Mouse (Mus musculus) forebrain, embryonic 11.5 days (tissue): ENCODE data around the gene Aspdh. TPM values are rescaled to one million over a fixed set of nuclear protein-coding genes. Genes with fewer than 3 reads are reported as not detected.
A peak's percentile ranks its signal among the peaks of the same experiment; 100 is the strongest.

ENCODE experiments used
- ATAC-seq: fragments of 200-750 bp; cut with Nextera tagmentation; replicated peaks from 2 replicates; pipeline ENCODE4 v1.8.0; 2017; ENCODE audit warnings: moderate TSS enrichment; ENCODE audit not compliant: low FRiP score
- DNase-seq: peaks from one replicate; pipeline ENCODE4 v3.0.0-alpha.2; 2017; ENCODE audit warnings: low spot score
- H3K27ac ChIP-seq: fragments of 300-500 bp; sonication (generic); 2 replicates; pipeline ENCODE4 v1.5.1; 2014; ENCODE audit warnings: low read depth, low read length
- H3K27me3 ChIP-seq: fragments of 300-500 bp; sonication (generic); 2 replicates; pipeline ENCODE4 v1.6.1; 2014; ENCODE audit warnings: mild to moderate bottlenecking, low read length, mixed read lengths; ENCODE audit not compliant: control insufficient read depth, insufficient read depth
- H3K36me3 ChIP-seq: fragments of 300-500 bp; sonication (generic); 2 replicates; pipeline ENCODE4 v1.6.1; 2014; ENCODE audit warnings: mild to moderate bottlenecking, low read length, moderate library complexity, mixed read lengths; ENCODE audit not compliant: control insufficient read depth, insufficient read depth
- H3K4me1 ChIP-seq: fragments of 300-500 bp; sonication (generic); replicated peaks from 2 replicates; pipeline ENCODE4 v1.6.1; 2014; ENCODE audit warnings: low read length, mixed read lengths; ENCODE audit not compliant: control insufficient read depth, insufficient read depth
- H3K4me2 ChIP-seq: fragments of 300-500 bp; sonication (generic); 2 replicates; pipeline ENCODE4 v1.6.1; 2014; ENCODE audit warnings: low read depth, mild to moderate bottlenecking, low read length, moderate library complexity, mixed read lengths; ENCODE audit not compliant: severe bottlenecking
- H3K4me3 ChIP-seq: fragments of 300-500 bp; sonication (generic); 2 replicates; pipeline ENCODE4 v1.5.1; 2014; ENCODE audit warnings: low read depth, low read length
- H3K9ac ChIP-seq: fragments of 300-500 bp; sonication (generic); 2 replicates; pipeline ENCODE4 v1.6.1; 2014; ENCODE audit warnings: low read length
- H3K9me3 ChIP-seq: fragments of 300-500 bp; sonication (generic); 2 replicates; pipeline ENCODE4 v1.6.1; 2016; ENCODE audit warnings: low read length, mixed read lengths; ENCODE audit not compliant: control insufficient read depth
- WGBS: fragments of 180-500 bp; shearing (Covaris S2); extraction: QIAGEN DNeasy Blood & Tissue Kit; methylation state at CpG from one replicate; pipeline ENCODE4 v1.1.7; 2014; 5-methylcytosine and 5-hydroxymethylcytosine counted together
- polyA plus RNA-seq: library from polyadenylated mRNA; unstranded; fragments of >200 nt; fragmentation: Nextera tagmentation; extraction: Ambion mirVana; gene quantifications from 2 replicates; pipeline ENCODE4 v1.2.1, GENCODE M21; 2014

The Aspdh gene
- polyA plus RNA-seq, 1 experiment from 2014 or later, result 2.6 TPM

DNA sequence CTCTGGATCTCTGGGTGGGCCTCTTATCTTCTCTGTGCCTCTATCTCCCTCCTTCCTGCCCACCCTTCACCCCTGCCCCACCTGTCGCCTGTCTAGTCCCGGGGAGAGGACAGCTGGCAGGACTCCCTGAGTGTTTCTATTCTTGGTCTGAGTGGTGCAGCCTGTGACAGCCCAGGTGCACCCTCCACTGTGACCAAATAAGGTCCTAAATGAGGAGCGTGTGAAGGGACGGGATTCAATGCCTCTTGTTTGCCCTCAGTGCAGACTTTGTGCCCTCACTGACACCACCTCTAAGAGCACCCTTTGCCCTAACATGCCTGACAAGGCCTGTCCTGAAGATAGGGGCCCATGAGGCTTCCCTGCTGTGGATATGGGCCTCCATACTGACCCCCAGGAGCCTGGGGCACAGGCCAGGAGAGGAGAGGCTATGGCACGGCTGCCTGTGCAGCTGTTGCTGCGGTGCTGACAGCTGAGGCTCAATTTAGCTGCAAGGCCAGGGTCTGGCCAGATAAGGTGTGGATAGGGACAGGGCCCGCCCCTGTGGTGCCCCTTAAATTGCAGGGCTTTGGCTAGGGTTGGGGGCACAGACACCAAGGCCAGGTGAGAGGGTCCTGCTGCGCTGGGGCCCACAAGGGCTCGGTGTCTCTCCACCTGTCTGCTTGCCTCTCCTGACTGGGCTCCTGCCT, 7.9 kb downstream of the Aspdh start:
- H3K27ac ChIP-seq, result no peak overlapping the region
- ATAC-seq, result no peak
- no peak overlapping the region for H3K9ac ChIP-seq
- H3K4me2 ChIP-seq, result no peak overlapping the region
- no peak overlapping the region for H3K4me3 ChIP-seq
- H3K9me3 ChIP-seq, result no peaks in the 10 kb centered on the region
- H3K36me3 ChIP-seq, result no peaks in the 10 kb centered on the region
- peak; percentile 52 for DNase-seq
- H3K4me1 ChIP-seq, result peaks cover 22% of the 10 kb centered on the region
- WGBS, result 66% methylated on average over 9 of the region's 9 CpGs
- 0 out of 2 replicates have a peak, but pooled peaks cover 2% of the 10 kb centered on the region for H3K27me3 ChIP-seq

- ATAC-seq (peak; percentile 72), DNase-seq (peak; percentile 69)
- Histone ChIP-seq H3K27ac (no peak overlapping the region), H3K27me3 (0 out of 2 replicates have a peak, but pooled peaks cover 2% of the 10 kb centered on the region), H3K4me2 (peak overlapping the region; percentile 15; the same call in 1 of the 2 replicates), H3K4me3 (no peak overlapping the region), H3K9me3 (no peaks in the 10 kb centered on the region), H3K9ac (peak overlapping the region; percentile 39; the same call in 1 of the 2 replicates), H3K36me3 (no peaks in the 10 kb centered on the region), H3K4me1 (peaks cover 17% of the 10 kb centered on the region)
- WGBS, result 19% methylated on average over 4 of the region's 4 CpGs
Measured at GRCm38 (mm10) chr7:44474419-44474818, 9.2 kb downstream of the Aspdh start.

GRCm38 (mm10) chr7:44475046-44475614, 9.9 kb downstream of the Aspdh start:
- no peaks in the 10 kb centered on the region for H3K36me3 ChIP-seq
- H3K4me3 ChIP-seq, result no peak overlapping the region
- 0 out of 2 replicates have a peak, but pooled peaks cover 2% of the 10 kb centered on the region for H3K27me3 ChIP-seq
- peak; percentile 48 for DNase-seq
- no peak for ATAC-seq
- H3K4me2 ChIP-seq, result no peak overlapping the region
- H3K27ac ChIP-seq, result no peak overlapping the region
- H3K4me1 ChIP-seq, result peaks cover 17% of the 10 kb centered on the region
- H3K9ac ChIP-seq, result no peak overlapping the region
- WGBS, result 31% methylated on average over 5 of the region's 5 CpGs
- H3K9me3 ChIP-seq, result no peaks in the 10 kb centered on the region

DNA sequence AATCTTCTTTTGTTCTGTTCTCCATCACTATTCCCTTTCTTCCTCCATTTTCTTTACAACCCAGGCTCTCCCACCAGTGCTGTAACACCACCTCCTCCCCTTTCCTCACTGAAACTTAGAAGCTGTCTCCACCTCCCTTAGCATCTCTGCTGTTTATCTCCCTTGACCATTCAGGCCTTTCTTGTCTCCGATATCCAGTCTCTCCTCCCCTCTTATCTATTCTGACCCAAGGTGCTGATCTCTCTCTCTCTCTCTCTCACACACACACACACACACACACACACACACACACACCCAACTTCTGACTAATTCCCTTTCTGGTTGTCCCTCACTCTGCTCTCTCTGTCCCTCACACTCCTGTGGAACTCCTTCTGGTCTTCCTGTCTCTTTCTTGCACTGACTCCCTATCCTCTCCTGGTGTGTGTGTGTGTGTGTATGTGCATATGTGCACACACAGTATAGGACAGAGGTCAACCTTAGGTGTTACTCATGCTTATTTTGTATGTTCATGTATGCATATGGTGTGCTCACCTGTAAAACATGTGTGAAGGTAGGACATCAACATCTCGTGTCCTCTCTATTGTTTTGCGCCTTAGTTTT, 17.7 kb downstream of the Aspdh start:
- 75% methylated on average over 3 of the region's 3 CpGs for WGBS
- no peak for ATAC-seq
- no peak overlapping the region for H3K9ac ChIP-seq
- H3K4me2 ChIP-seq, result no peak overlapping the region
- no peak for DNase-seq
- no peak overlapping the region for H3K4me3 ChIP-seq
- H3K9me3 ChIP-seq, result no peaks in the 10 kb centered on the region
- H3K4me1 ChIP-seq, result no peaks in the 10 kb centered on the region
- H3K27me3 ChIP-seq, result no peaks in the 10 kb centered on the region
- H3K27ac ChIP-seq, result no peak overlapping the region
- H3K36me3 ChIP-seq, result no peaks in the 10 kb centered on the region

DNA sequence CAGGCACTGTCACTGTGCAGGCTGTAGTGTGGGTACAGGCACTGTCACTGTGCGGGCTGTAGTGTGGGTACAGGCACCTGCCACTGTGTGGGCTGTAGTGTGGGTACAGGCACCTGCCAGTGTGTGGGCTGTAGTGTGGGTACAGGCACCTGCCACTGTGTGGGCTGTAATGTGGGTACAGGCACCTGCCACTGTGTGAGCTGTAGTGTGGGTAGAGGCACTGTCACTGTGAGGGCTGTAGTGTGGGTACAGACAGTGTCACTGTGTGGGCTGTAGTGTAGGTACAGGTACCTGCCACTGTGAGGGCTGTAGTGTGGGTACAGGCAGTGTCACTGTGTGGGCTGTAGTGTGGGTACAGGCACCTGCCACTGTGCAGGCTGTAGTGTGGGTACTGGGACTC, 18.9 kb downstream of the Aspdh start:
- H3K36me3 ChIP-seq, result no peaks in the 10 kb centered on the region
- 100% methylated on average over 1 of the region's 1 CpGs for WGBS
- no peaks in the 10 kb centered on the region for H3K9me3 ChIP-seq
- H3K27me3 ChIP-seq, result no peaks in the 10 kb centered on the region
- H3K4me2 ChIP-seq, result no peak overlapping the region
- H3K4me3 ChIP-seq, result no peak overlapping the region
- peak; percentile 48 for DNase-seq
- H3K27ac ChIP-seq, result no peak overlapping the region
- H3K9ac ChIP-seq, result no peak overlapping the region
- no peak for ATAC-seq
- H3K4me1 ChIP-seq, result no peaks in the 10 kb centered on the region

DNA sequence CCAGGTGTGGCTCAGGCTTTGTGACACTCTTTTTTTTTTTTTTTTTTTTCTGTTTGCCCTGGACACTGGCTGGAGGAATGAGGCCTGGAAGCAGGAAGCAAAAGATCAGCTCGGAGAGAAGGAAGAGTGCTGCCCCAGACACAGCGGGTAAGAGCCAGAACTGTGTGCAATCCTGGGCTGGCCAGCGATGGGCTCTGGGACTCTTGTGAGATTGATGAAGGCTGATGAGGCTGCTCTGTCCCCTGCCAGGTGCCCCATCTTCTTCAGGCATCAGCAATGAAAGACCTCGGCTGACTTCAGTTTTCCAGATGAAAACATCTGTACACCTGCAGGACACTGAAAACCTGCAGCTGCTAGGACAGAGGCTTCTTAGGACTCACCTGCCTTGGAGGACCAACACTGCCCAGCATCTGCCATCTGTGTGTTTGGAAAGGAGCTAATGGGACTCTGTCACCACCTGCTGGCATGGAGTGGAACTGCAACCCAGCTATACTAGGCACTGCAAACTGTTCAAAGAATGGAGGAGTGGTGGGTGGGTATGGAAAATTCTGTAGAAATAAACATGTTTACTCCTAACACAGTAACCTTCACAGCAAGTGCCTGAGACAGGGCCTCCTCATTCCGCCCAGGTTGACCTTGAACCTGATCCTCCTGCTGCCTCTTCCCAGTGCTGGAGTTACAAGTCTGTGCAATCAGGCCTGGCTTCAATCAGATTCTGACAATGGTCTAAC, 19.8 kb downstream of the Aspdh start:
- DNase-seq, result peak; percentile 91
- 35% methylated on average over 5 of the region's 5 CpGs for WGBS
- no peak overlapping the region for H3K4me2 ChIP-seq
- no peak overlapping the region for H3K4me3 ChIP-seq
- no peak overlapping the region for H3K9ac ChIP-seq
- peak; percentile 84 for ATAC-seq
- no peaks in the 10 kb centered on the region for H3K4me1 ChIP-seq
- no peak overlapping the region for H3K27ac ChIP-seq
- no peaks in the 10 kb centered on the region for H3K9me3 ChIP-seq
- H3K36me3 ChIP-seq, result no peaks in the 10 kb centered on the region
- no peaks in the 10 kb centered on the region for H3K27me3 ChIP-seq

GRCm38 (mm10) chr7:44485572-44486195, 20.5 kb downstream of the Aspdh start:
- Histone ChIP-seq H3K9ac (no peak overlapping the region), H3K36me3 (no peaks in the 10 kb centered on the region), H3K4me2 (no peak overlapping the region), H3K27me3 (no peaks in the 10 kb centered on the region), H3K4me1 (no peaks in the 10 kb centered on the region), H3K27ac (no peak overlapping the region), H3K4me3 (no peak overlapping the region), H3K9me3 (no peaks in the 10 kb centered on the region)
- 70% methylated on average over 7 of the region's 7 CpGs for WGBS
- ATAC-seq, result no peak
- DNase-seq, result peak; percentile 46

DNA sequence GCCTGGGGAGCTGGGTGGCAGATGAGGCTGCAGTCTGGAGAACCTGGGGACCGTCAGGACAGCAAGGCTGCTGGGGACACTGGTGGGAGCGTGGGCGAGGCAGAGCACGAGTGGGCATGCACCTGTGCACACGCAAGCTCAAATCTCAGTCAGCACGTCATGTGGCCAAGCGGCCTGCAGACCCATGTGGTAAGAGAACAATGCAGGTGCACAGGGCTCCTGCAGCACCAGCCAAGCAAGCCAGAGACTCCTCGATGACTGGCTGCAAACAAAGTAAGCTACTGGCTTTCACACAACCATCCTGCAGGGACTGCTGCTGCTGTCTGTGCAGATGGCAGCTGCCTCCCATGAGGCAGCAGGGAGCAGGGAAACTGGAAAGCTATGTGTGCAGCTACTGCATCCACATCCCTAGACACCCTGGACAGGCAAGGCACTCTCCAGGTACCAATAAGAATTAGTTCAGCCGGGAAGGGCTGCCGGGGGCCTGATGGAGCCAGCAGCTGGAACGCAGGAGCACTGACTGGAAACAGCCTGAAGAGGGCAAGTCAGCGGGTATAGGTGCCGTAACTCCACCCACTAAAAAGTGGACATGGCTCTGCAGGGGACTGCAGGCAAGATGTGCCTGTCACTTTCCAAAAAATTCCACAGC, 21.9 kb downstream of the Aspdh start:
- Histone ChIP-seq H3K9me3 (no peaks in the 10 kb centered on the region), H3K9ac (no peak overlapping the region; the same call in 1 of the 2 replicates), H3K4me3 (no peak overlapping the region), H3K27me3 (no peaks in the 10 kb centered on the region), H3K36me3 (peaks cover 4% of the 10 kb centered on the region; the same call in 1 of the 2 replicates), H3K27ac (no peak overlapping the region), H3K4me2 (no peak overlapping the region), H3K4me1 (no peaks in the 10 kb centered on the region)
- DNase-seq, result peak; percentile 53
- 62% methylated on average over 13 of the region's 13 CpGs for WGBS
- ATAC-seq, result no peak
